Mouse (Mus musculus) liver, embryonic 18 days (tissue): ENCODE results near the gene Gm17374. TPM values are rescaled to one million over a fixed set of nuclear protein-coding genes. Genes with fewer than 3 reads are reported as not detected.

Source experiments
- polyA plus RNA-seq: library from polyadenylated mRNA; depleted of rRNA; stranded (reverse); fragments of >200 nt; gene quantifications from 2 replicates; pipeline ENCODE4 v1.2.3, GENCODE M21; 2012; rRNA removed

The Gm17374 gene
- not detected in 2 replicates for polyA plus RNA-seq

GRCm38 (mm10) chr2:140151743-140152142, at the start of gene Gm17374:
Gene Gm17374 (plus strand): TSS chr2:140152043.

DNA sequence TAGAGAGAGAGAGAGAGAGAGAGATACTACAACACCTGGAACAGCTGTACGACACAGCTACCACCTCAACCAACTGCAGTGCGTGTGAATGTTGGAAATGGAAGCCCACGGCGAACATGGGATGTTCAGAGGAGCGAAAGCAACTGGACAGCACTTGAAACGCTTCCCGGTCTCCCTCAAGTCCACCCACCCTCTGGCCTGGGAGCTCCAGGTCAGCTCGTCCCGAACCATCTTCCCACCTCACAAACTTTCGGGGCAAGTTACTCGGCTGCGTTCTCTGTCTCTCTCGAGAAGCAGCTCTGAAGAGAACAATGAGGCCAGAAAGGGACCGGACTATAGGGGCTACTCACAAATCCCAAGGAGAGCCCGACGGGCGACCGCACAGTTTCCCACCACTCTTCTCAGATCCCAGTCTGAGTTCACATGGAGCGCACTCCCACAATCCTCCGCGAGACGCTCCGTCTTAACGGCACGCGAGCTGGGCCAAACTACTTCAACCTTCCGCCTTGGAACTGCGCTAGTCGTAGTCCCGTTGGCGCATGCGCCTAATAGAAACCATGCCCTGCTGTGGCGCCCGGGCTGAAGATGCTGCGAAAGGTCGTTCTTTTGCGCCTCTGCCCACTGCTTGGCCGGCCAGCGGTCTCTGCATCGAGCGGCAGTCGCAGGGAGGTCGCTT, 18.4 kb downstream of the Gm17374 start, which contains the start of the genes Esf1 and Ndufaf5:
TSS of gene Esf1 (minus strand) at position 438 of the 676 bp plus-strand sequence.
TSS of gene Ndufaf5 (plus strand) at position 523 of the 676 bp plus-strand sequence.

Other genes starting within 250 kb of the Gm17374 start
- 5.7 and 5.9 TPM in 2 replicates for gene Tasp1, start 85.2 kb upstream of the Gm17374 start, polyA plus RNA-seq
- gene Esf1, start 18.5 kb downstream of the Gm17374 start, polyA plus RNA-seq: 4.5 and 4.9 TPM in 2 replicates
- 4.2 TPM in 2 replicates for gene Ndufaf5, start 18.6 kb downstream of the Gm17374 start, polyA plus RNA-seq
- gene Sel1l2, start 237.7 kb downstream of the Gm17374 start, polyA plus RNA-seq: not detected in 2 replicates
- 2.3 and 2.4 TPM in 2 replicates for gene Macrod2, start 243.3 kb downstream of the Gm17374 start, polyA plus RNA-seq